Mouse (Mus musculus) hindbrain, embryonic 10.5 days (tissue): ENCODE measurements around the gene Fcrls. TPM values are rescaled to one million over a fixed set of nuclear protein-coding genes. Genes with fewer than 3 reads are reported as not detected.

Experiments
- DNase-seq: peaks from one replicate; pipeline ENCODE4 v3.0.0-alpha.2; 2017; ENCODE audit warnings: low spot score
- H3K27ac ChIP-seq: fragments of 300-500 bp; sonication (generic); 2 replicates; pipeline ENCODE4 v1.5.1; 2016; ENCODE audit warnings: mild to moderate bottlenecking, moderate library complexity
- H3K27me3 ChIP-seq: fragments of 300-500 bp; sonication (generic); 2 replicates; pipeline ENCODE4 v1.6.1; 2016; ENCODE audit warnings: mild to moderate bottlenecking; ENCODE audit not compliant: poor library complexity, insufficient read depth, severe bottlenecking
- H3K36me3 ChIP-seq: fragments of 300-500 bp; sonication (generic); 2 replicates; pipeline ENCODE4 v1.6.1; 2016; ENCODE audit warnings: mild to moderate bottlenecking, moderate library complexity
- H3K4me1 ChIP-seq: fragments of 300-500 bp; sonication (generic); replicated peaks from 2 replicates; pipeline ENCODE4 v1.6.1; 2016; ENCODE audit warnings: mild to moderate bottlenecking
- H3K4me3 ChIP-seq: fragments of 300-500 bp; sonication (generic); 2 replicates; pipeline ENCODE4 v1.5.1; 2016; ENCODE audit warnings: mild to moderate bottlenecking, moderate library complexity
- H3K9me3 ChIP-seq: fragments of 300-500 bp; sonication (generic); 2 replicates; pipeline ENCODE4 v1.6.1; 2016; ENCODE audit warnings: mild to moderate bottlenecking, moderate library complexity
- WGBS: fragments of 180-500 bp; shearing (Covaris S2); methylation state at CpG from one replicate; pipeline ENCODE4 v1.1.7; 2016; 5-methylcytosine and 5-hydroxymethylcytosine counted together
- polyA plus RNA-seq: library from polyadenylated mRNA; unstranded; fragments of >200 nt; fragmentation: Nextera tagmentation; extraction: Ambion mirVana; gene quantifications from 2 replicates; pipeline ENCODE4 v1.2.1, GENCODE M21; 2016

Gene Fcrls
- 3.8 and 7.7 TPM in 2 replicates for polyA plus RNA-seq

DNA sequence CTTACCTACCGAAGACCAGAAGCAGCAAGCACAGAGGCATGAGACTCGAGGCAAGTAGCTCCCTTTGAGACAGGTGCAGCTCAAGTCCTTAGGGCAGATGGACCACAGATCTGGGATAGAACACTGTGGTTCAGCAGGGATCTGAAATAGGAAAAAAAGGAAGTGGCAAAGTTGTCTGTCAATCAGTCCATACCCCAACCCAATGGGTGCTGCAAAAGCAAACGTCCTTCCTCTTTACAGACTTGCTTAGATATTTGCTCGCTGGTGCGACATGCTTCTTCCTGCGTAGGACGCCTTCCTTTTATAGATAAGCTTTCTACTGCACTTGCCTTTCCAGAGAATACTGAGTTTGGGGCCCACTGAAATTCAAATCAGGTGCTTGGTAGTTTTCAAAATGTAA lies at the start of gene Fcrls:
Gene Fcrls (minus strand): TSS at position 303 of the 400 bp plus-strand sequence.
- H3K36me3 ChIP-seq = no peaks in the 10 kb centered on the region
- no peak within 1 kb of the TSS for H3K27ac ChIP-seq
- no peak within 1 kb of the TSS for H3K4me3 ChIP-seq
- no peak for DNase-seq
- no peaks in the 10 kb centered on the region for H3K4me1 ChIP-seq
- no peaks in the 10 kb centered on the region for H3K9me3 ChIP-seq
- H3K27me3 ChIP-seq = no peaks in the 10 kb centered on the region
- WGBS = 90% methylated on average over 7 of the region's 7 CpGs

DNA sequence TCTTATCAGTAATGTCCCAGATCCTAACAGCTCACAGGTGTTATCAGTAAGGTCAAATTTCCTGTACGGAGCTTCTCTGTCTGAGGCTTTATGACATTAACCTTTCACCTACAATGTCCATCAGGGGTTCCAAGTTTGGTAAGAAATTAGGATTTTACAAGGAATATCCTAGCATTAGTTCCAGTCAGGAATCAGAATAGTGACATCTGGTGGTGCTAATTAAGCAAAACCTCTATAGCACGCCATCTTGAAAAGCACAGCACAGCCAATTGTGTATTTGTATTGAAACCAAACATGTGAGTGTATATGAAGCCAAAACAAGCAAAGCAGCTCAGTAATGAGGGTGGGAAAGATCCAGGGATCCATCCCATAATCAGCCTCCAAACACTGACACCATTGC lies 46.4 kb upstream of the Fcrls start:
- no peak overlapping the region for H3K27ac ChIP-seq
- H3K4me3 ChIP-seq = no peak overlapping the region
- WGBS = 84% methylated on average over 2 of the region's 2 CpGs
- H3K4me1 ChIP-seq = no peaks in the 10 kb centered on the region
- no peak for DNase-seq
- H3K27me3 ChIP-seq = no peaks in the 10 kb centered on the region
- H3K9me3 ChIP-seq = no peaks in the 10 kb centered on the region
- no peaks in the 10 kb centered on the region for H3K36me3 ChIP-seq

DNA sequence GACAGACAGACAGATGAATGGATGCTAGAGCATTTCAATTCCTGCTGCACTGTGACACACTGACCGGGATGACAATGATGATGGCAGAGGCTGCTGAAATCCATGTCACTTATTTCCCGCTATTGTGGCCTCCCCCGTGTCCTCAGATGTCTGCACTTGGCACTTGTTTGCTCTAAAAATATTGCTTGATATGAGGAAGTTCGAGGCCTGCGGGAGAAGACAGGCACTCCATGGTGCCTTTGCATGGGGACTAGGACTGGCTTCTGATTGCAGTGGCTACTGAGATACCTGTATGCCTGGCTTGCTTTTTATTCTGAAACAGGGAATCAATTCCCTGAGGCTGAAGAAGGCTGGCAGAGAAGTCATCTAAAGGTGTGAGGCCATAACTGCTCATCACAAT lies 36.4 kb upstream of the Fcrls start:
- DNase-seq = no peak
- H3K9me3 ChIP-seq = no peaks in the 10 kb centered on the region
- H3K4me3 ChIP-seq = no peak overlapping the region
- no peaks in the 10 kb centered on the region for H3K27me3 ChIP-seq
- no peak overlapping the region for H3K27ac ChIP-seq
- no peaks in the 10 kb centered on the region for H3K36me3 ChIP-seq
- H3K4me1 ChIP-seq = no peaks in the 10 kb centered on the region
- WGBS = 82% methylated on average over 5 of the region's 5 CpGs

DNA sequence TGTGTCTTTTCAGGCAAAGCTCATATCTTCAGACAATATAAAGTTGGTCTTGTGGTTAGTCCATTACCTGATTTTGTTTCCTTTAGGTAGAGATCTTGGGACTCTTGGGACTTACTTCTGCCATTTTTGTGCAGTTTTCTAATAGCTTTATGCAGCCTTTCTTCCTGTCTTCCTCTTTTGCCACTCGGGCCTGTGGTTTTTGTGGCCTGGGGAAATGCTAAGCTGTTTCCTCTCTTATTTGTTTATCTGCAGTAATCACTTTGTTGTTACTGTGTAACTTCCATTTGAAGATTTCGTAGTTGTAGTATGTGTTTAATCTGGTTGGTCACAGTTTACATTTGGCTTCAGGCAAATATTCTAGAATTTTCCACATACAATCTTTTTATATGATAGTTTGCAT lies 10.8 kb upstream of the Fcrls start:
- no peak overlapping the region for H3K4me3 ChIP-seq
- H3K9me3 ChIP-seq = no peaks in the 10 kb centered on the region
- no peaks in the 10 kb centered on the region for H3K4me1 ChIP-seq
- no peak overlapping the region for H3K27ac ChIP-seq
- H3K27me3 ChIP-seq = no peaks in the 10 kb centered on the region
- DNase-seq = no peak
- no peaks in the 10 kb centered on the region for H3K36me3 ChIP-seq
- 80% methylated on average over 2 of the region's 2 CpGs for WGBS

DNA sequence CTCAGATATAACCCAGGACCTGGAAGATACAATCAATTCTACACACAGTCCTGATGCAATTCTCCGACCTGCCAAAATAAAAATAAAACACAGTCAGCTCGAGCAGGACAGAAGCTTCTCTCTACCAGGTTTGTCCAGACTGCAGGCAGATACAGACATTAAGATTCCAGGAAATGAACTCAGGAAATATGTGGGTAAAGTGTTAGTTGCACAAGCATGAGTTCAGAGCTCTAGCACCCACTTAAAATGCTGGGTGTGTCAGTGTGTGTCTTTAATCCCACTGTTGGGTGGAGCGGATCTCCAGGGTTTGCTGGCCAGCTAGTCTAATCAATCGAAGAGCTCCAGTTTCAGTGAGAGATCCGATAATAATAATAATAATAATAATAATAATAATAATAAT lies 3.0 kb upstream of the Fcrls start:
- no peaks in the 10 kb centered on the region for H3K9me3 ChIP-seq
- no peaks in the 10 kb centered on the region for H3K36me3 ChIP-seq
- H3K4me1 ChIP-seq = no peaks in the 10 kb centered on the region
- no peaks in the 10 kb centered on the region for H3K27me3 ChIP-seq
- DNase-seq = no peak
- no peak overlapping the region for H3K4me3 ChIP-seq
- H3K27ac ChIP-seq = no peak overlapping the region
- 88% methylated on average over 5 of the region's 5 CpGs for WGBS

DNA sequence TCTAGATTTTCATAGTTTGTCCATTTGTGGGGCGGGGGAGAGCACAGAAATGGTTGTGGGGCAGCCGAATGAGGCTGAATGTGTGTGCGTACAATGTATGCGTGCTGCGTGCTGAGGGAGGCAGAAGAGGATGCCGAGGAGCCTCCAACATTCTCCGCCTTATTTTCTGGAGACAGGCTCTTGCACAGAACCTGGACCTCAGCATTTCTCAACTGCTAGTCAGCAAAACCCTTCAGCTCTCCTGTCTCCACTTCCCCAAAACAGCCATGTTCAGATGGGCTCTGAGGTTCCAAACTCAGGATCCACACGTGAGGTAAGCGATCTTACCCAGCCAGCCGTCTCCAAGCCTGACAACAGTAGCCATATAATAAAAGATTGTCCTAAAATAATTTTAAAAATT lies 8.3 kb downstream of the Fcrls start:
- 89% methylated on average over 10 of the region's 10 CpGs for WGBS
- H3K36me3 ChIP-seq = no peaks in the 10 kb centered on the region
- H3K9me3 ChIP-seq = no peaks in the 10 kb centered on the region
- H3K27ac ChIP-seq = no peak overlapping the region
- no peak for DNase-seq
- H3K4me3 ChIP-seq = no peak overlapping the region
- H3K27me3 ChIP-seq = no peaks in the 10 kb centered on the region
- no peaks in the 10 kb centered on the region for H3K4me1 ChIP-seq

DNA sequence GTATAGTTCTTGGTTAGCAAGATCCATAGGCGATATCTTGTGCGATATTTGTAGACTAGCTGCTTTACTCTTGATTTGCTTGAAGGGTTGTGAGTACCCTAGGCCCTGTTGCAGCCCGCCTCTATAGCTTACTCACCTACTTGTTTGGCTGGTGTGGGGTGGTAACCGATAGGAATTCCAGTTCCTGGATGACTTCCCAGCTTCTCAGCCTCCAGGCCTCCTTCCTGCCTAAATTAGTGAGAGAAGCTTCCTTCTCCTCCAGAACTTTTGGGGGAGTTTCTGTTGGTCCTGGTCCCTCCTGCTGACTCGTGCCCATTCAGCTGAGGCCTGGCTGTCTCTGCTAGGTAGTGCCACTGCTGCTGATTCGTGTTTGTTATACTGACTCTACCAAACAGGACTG lies 14.0 kb downstream of the Fcrls start:
- no peak for DNase-seq
- WGBS = 88% methylated on average over 6 of the region's 6 CpGs
- H3K4me3 ChIP-seq = no peak overlapping the region
- no peaks in the 10 kb centered on the region for H3K9me3 ChIP-seq
- no peaks in the 10 kb centered on the region for H3K27me3 ChIP-seq
- no peak overlapping the region for H3K27ac ChIP-seq
- H3K4me1 ChIP-seq = no peaks in the 10 kb centered on the region
- H3K36me3 ChIP-seq = no peaks in the 10 kb centered on the region

DNA sequence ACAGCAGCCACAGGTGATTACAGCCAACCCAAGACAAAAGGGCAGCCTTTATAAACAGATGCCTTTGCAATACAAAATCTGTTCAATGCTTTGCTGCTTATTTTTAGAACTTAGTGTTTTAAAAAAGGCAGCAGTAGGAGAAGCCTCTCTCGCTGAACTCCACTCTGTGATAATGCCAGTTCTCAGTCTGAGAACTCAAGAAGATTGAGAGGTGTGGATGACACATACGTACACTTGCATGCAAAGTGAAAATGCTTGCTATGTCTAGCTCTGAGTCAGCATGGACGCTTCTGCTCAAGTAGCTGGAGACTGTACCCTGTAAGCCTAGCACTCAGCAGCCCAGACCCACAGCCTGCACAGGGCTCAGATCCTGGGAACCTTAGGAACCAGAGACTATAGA lies 16.2 kb downstream of the Fcrls start:
- Histone ChIP-seq H3K9me3 (no peaks in the 10 kb centered on the region), H3K4me1 (no peaks in the 10 kb centered on the region), H3K27ac (no peak overlapping the region), H3K36me3 (no peaks in the 10 kb centered on the region), H3K27me3 (no peaks in the 10 kb centered on the region), H3K4me3 (no peak overlapping the region)
- WGBS = 82% methylated on average over 3 of the region's 3 CpGs
- no peak for DNase-seq

DNA sequence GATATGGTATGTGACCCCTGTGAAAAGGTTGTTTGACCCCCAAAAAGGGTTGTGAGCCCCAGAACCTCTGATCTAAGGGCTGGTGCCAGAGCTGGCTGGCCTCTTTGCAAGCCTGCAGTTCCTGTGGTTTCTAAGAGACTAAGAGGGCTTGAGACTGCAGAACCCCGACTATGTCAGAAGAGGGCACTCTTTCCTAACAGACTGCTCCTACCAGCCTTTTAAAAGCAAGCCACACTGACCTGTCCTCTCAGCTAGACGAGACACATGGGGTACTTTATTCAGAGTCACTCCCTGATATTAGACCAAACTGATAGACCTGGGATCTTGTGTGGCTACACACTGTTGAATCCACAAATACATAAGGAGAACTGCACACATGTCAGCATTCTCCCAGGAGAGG lies 19.9 kb downstream of the Fcrls start:
- 7% methylated on average over 2 of the region's 2 CpGs for WGBS
- peak; percentile 40 for DNase-seq
- Histone ChIP-seq H3K4me1 (no peaks in the 10 kb centered on the region), H3K9me3 (no peaks in the 10 kb centered on the region), H3K4me3 (no peak overlapping the region), H3K27me3 (no peaks in the 10 kb centered on the region), H3K36me3 (no peaks in the 10 kb centered on the region), H3K27ac (no peak overlapping the region)

DNA sequence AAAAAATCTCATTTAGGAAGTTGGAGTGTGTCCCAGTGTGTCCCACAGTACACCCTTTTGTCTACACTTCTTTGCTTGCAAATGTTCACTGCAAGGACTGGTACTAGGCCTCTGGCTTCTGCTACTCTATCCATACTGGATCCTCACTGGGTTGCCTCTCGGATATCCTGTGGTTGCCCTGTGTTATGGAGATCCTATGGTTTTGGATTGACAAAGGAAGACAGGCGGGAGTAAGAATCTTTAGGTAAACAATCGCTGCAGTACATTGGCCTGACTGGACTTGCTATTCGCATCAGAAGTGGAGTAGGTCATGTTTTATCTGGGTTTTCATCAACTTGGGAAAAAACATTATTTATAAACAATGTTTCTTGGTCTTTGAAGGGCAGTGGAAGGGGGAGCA lies 22.6 kb downstream of the Fcrls start:
- no peaks in the 10 kb centered on the region for H3K4me1 ChIP-seq
- WGBS = 66% methylated on average over 4 of the region's 4 CpGs
- H3K36me3 ChIP-seq = no peaks in the 10 kb centered on the region
- DNase-seq = no peak
- no peaks in the 10 kb centered on the region for H3K27me3 ChIP-seq
- no peak overlapping the region for H3K27ac ChIP-seq
- no peaks in the 10 kb centered on the region for H3K9me3 ChIP-seq
- no peak overlapping the region for H3K4me3 ChIP-seq

DNA sequence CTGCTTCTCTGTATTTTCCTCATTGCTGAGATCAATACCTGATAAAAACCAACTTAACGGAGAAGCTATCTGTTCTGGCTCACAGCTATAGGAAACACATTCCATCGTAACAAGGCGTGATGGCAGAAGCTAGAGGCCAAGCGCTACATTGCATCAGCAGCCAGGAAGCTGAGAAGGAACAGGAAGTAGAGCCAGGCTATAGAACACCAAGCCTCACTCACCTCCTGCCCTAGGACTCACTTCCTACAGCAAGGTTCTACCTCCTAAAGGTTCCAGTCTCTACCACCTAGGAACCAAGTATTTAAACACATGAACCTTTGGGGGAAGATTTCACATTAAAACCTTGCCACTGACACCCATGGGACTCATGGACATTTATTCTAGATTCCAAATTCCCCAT lies 39.9 kb downstream of the Fcrls start:
- H3K36me3 ChIP-seq = no peaks in the 10 kb centered on the region
- no peak overlapping the region for H3K4me3 ChIP-seq
- no peaks in the 10 kb centered on the region for H3K9me3 ChIP-seq
- no peak for DNase-seq
- WGBS = 88% methylated on average over 4 of the region's 4 CpGs
- no peak overlapping the region for H3K27ac ChIP-seq
- H3K4me1 ChIP-seq = no peaks in the 10 kb centered on the region
- H3K27me3 ChIP-seq = no peaks in the 10 kb centered on the region

DNA sequence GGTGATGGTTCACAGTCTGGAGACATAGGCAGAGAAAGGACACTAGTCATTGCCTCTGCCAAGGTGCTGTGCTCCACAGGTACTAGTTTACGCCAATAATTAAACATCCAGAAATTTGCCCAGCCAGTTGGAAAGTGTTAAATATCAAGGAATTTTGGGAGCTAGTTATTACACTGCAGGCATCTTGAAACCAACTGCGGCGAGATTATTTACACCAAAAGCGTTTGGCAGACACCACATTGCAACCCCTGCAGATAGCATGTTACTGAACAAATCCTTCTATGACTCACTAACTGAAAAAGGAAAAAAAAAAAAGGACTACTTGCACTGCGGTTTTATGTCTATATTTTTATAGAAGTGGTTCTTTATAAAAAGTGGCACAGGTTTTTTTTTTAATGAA lies 41.2 kb downstream of the Fcrls start:
- 88% methylated on average over 5 of the region's 5 CpGs for WGBS

DNA sequence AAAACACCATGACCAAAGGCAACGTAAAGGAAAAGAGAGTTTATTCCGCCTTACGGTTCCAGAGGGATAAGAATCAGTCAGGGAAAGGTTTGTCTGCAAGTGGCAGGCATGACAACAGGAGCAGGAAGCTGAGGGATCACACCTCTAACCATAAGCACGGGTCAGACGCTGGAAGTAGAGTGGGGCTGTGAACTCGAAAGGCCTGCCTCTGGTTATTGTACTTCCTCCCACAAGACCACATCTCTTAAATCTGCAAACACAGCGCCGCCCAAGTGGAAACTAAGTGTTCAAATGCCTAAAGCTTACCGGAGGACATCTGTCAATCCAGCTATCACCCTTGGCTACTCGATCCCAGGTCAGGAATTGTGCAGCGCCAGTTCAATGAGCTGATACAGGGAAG lies 48.4 kb downstream of the Fcrls start:
- Histone ChIP-seq H3K27me3 (no peaks in the 10 kb centered on the region), H3K4me1 (no peaks in the 10 kb centered on the region), H3K27ac (no peak overlapping the region), H3K4me3 (no peak overlapping the region), H3K9me3 (no peaks in the 10 kb centered on the region), H3K36me3 (no peaks in the 10 kb centered on the region)
- 78% methylated on average over 11 of the region's 11 CpGs for WGBS
- DNase-seq = no peak

More for the DNA sequence above, 41.2 kb downstream of the Fcrls start:
- no peaks in the 10 kb centered on the region for H3K27me3 ChIP-seq
- no peak overlapping the region for H3K27ac ChIP-seq
- H3K36me3 ChIP-seq = no peaks in the 10 kb centered on the region
- no peak for DNase-seq
- no peaks in the 10 kb centered on the region for H3K4me1 ChIP-seq
- no peaks in the 10 kb centered on the region for H3K9me3 ChIP-seq
- no peak overlapping the region for H3K4me3 ChIP-seq

DNA sequence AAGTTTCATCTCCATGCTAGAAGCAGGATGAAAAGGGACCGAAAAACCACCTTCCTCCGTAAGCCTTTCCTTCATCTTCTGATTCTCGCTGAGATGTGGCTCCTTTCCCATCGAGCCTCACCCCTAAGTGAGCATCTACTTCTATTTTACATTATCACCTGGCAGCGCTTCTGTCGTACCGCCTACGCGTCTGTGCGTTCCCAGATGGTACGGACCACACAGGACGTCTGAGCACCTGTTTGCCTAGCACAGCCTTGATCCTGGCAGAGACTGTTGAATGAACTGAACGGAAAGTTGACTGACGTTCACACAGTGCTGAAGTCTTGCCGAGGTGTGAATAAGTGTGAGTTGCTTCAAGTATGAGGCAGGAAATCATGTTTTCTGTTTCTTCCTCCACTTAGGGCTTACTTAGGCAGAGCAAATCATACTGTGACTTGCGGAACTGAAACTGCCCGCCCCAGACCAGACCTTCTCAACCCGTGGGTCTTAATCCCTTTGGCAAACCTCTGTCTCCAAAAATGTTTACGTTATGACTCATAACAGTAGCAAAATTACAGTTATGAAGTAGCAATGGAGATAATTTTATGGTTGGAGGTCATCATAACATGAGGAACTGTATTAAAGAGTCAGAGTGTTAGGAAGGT lies 49.2 kb downstream of the Fcrls start:
- no peak for DNase-seq
- Histone ChIP-seq H3K4me3 (no peak overlapping the region), H3K9me3 (no peaks in the 10 kb centered on the region), H3K4me1 (no peaks in the 10 kb centered on the region), H3K36me3 (no peaks in the 10 kb centered on the region), H3K27ac (no peak overlapping the region), H3K27me3 (no peaks in the 10 kb centered on the region)
- WGBS = 93% methylated on average over 19 of the region's 19 CpGs
